Mouse (Mus musculus): ENCODE measurements around the gene Tom1. TPM values are rescaled to one million over a fixed set of nuclear protein-coding genes. Genes with fewer than 3 reads are reported as not detected.

Tom1 gene
- 12.1 and 13.2 TPM in 2 replicates for polyA plus RNA-seq (2015; fragmentation: Nextera tagmentation; extraction: Ambion mirVana)

- peak; percentile 95 for ATAC-seq (ENCODE audit: low read depth)
- H3K9ac ChIP-seq: peak within 1 kb of the TSS; percentile 81
- H3K27me3 ChIP-seq: no peaks in the 10 kb centered on the region
- under 1% methylated on average over 62 of the region's 62 CpGs for WGBS (ENCODE audit: insufficient replicate concordance)
- peak; percentile 95 for DNase-seq
- H3K36me3 ChIP-seq: peaks cover 24% of the 10 kb centered on the region
- peak within 1 kb of the TSS; percentile 84 for H3K27ac ChIP-seq
- H3K9me3 ChIP-seq (replicated peaks): no peaks in the 10 kb centered on the region
- peaks cover 24% of the 10 kb centered on the region for H3K4me1 ChIP-seq (replicated peaks)
- H3K4me2 ChIP-seq: peak within 1 kb of the TSS; percentile 96
- H3K4me3 ChIP-seq (replicated peaks): peak within 1 kb of the TSS; percentile 73
Measured at GRCm38 (mm10) chr8:75033511-75034243, at the start of gene Tom1. Gene Tom1 (plus strand): TSS chr8:75033705.

- Histone ChIP-seq H3K4me2 (no peak overlapping the region), H3K9me3 (replicated peaks) (no peaks in the 10 kb centered on the region), H3K36me3 (no peaks in the 10 kb centered on the region), H3K4me1 (replicated peaks) (no peaks in the 10 kb centered on the region), H3K4me3 (replicated peaks) (no peak overlapping the region), H3K27me3 (peaks cover 18% of the 10 kb centered on the region), H3K9ac (no peak overlapping the region), H3K27ac (no peak overlapping the region)
- WGBS (ENCODE audit: insufficient replicate concordance): 63% methylated on average over 5 of the region's 5 CpGs
- no peak for DNase-seq
- ATAC-seq (ENCODE audit: low read depth): no peak
Measured at GRCm38 (mm10) chr8:74987436-74987835, 46.1 kb upstream of the Tom1 start.

- peak overlapping the region; percentile 30; the same call in 1 of the 2 replicates for H3K4me2 ChIP-seq
- no peak overlapping the region for H3K4me3 ChIP-seq (replicated peaks)
- 42% methylated on average over 15 of the region's 15 CpGs for WGBS (ENCODE audit: insufficient replicate concordance)
- no peaks in the 10 kb centered on the region for H3K36me3 ChIP-seq
- H3K9ac ChIP-seq: no peak overlapping the region
- peaks cover 10% of the 10 kb centered on the region for H3K4me1 ChIP-seq (replicated peaks)
- ATAC-seq (ENCODE audit: low read depth) (no peak), DNase-seq (no peak)
- H3K9me3 ChIP-seq (replicated peaks): no peaks in the 10 kb centered on the region
- H3K27me3 ChIP-seq: peaks cover 18% of the 10 kb centered on the region
- H3K27ac ChIP-seq: no peak overlapping the region
Measured at GRCm38 (mm10) chr8:74990021-74990420, 43.5 kb upstream of the Tom1 start.

GRCm38 (mm10) chr8:74993081-74993474 lies 40.4 kb upstream of the Tom1 start, which contains the start of gene Hmgxb4:
Gene Hmgxb4 (plus strand): TSS chr8:74993356.
- Histone ChIP-seq H3K4me2 (peak within 1 kb of the TSS; percentile 78), H3K36me3 (no peaks in the 10 kb centered on the region), H3K4me1 (replicated peaks) (peaks cover 10% of the 10 kb centered on the region), H3K4me3 (replicated peaks) (peak within 1 kb of the TSS; percentile 73), H3K27ac (peak within 1 kb of the TSS; percentile 85), H3K27me3 (peaks cover 18% of the 10 kb centered on the region), H3K9me3 (replicated peaks) (no peaks in the 10 kb centered on the region), H3K9ac (peak within 1 kb of the TSS; percentile 89)
- 12% methylated on average over 8 of the region's 8 CpGs for WGBS (ENCODE audit: insufficient replicate concordance)
- ATAC-seq (ENCODE audit: low read depth) (no peak), DNase-seq (no peak)

GRCm38 (mm10) chr8:74993475-74994451 lies 39.7 kb upstream of the Tom1 start:
- Histone ChIP-seq H3K36me3 (peaks cover 5% of the 10 kb centered on the region), H3K4me1 (replicated peaks) (peaks cover 10% of the 10 kb centered on the region), H3K4me3 (replicated peaks) (peak overlapping the region; percentile 73), H3K4me2 (peak overlapping the region; percentile 78), H3K9me3 (replicated peaks) (no peaks in the 10 kb centered on the region), H3K9ac (peak overlapping the region; percentile 89), H3K27ac (peak overlapping the region; percentile 85), H3K27me3 (peaks cover 18% of the 10 kb centered on the region)
- peak; percentile 92 for ATAC-seq (ENCODE audit: low read depth)
- WGBS (ENCODE audit: insufficient replicate concordance): 1% methylated on average over 99 of the region's 111 CpGs
- peak; percentile 76 for DNase-seq

GRCm38 (mm10) chr8:74994540-74994939 lies 39.0 kb upstream of the Tom1 start:
- H3K27me3 ChIP-seq: peaks cover 18% of the 10 kb centered on the region
- no peaks in the 10 kb centered on the region for H3K9me3 ChIP-seq (replicated peaks)
- peak overlapping the region; percentile 73 for H3K4me3 ChIP-seq (replicated peaks)
- ATAC-seq (ENCODE audit: low read depth) (no peak), DNase-seq (no peak)
- peak overlapping the region; percentile 78 for H3K4me2 ChIP-seq
- H3K9ac ChIP-seq: peak overlapping the region; percentile 89
- H3K4me1 ChIP-seq (replicated peaks): peaks cover 10% of the 10 kb centered on the region
- 9% methylated on average over 7 of the region's 7 CpGs for WGBS (ENCODE audit: insufficient replicate concordance)
- H3K27ac ChIP-seq: peak overlapping the region; percentile 85
- peaks cover 13% of the 10 kb centered on the region for H3K36me3 ChIP-seq

- 60% methylated on average over 3 of the region's 3 CpGs for WGBS (ENCODE audit: insufficient replicate concordance)
- Histone ChIP-seq H3K36me3 (peaks cover 56% of the 10 kb centered on the region), H3K9me3 (replicated peaks) (no peaks in the 10 kb centered on the region), H3K27me3 (no peaks in the 10 kb centered on the region), H3K9ac (no peak overlapping the region), H3K4me1 (replicated peaks) (no peaks in the 10 kb centered on the region), H3K4me2 (no peak overlapping the region), H3K27ac (no peak overlapping the region), H3K4me3 (replicated peaks) (no peak overlapping the region)
- DNase-seq: no peak
- ATAC-seq (ENCODE audit: low read depth): no peak
Measured at GRCm38 (mm10) chr8:75000431-75000830, 33.1 kb upstream of the Tom1 start.

GRCm38 (mm10) chr8:75008826-75009225 lies 24.7 kb upstream of the Tom1 start:
- no peak overlapping the region for H3K9ac ChIP-seq
- H3K27me3 ChIP-seq: no peaks in the 10 kb centered on the region
- DNase-seq (no peak), ATAC-seq (ENCODE audit: low read depth) (no peak)
- H3K9me3 ChIP-seq (replicated peaks): no peaks in the 10 kb centered on the region
- 82% methylated on average over 2 of the region's 2 CpGs for WGBS (ENCODE audit: insufficient replicate concordance)
- H3K4me3 ChIP-seq (replicated peaks): no peak overlapping the region
- no peak overlapping the region for H3K27ac ChIP-seq
- H3K4me1 ChIP-seq (replicated peaks): peaks cover 5% of the 10 kb centered on the region
- no peak overlapping the region for H3K4me2 ChIP-seq
- peaks cover 45% of the 10 kb centered on the region for H3K36me3 ChIP-seq

GRCm38 (mm10) chr8:75013557-75013956 lies 19.9 kb upstream of the Tom1 start:
- Histone ChIP-seq H3K36me3 (peaks cover 27% of the 10 kb centered on the region), H3K9ac (no peak overlapping the region), H3K27me3 (no peaks in the 10 kb centered on the region), H3K4me3 (replicated peaks) (no peak overlapping the region), H3K9me3 (replicated peaks) (no peaks in the 10 kb centered on the region), H3K4me2 (no peak overlapping the region), H3K27ac (no peak overlapping the region), H3K4me1 (replicated peaks) (peaks cover 45% of the 10 kb centered on the region)
- ATAC-seq (ENCODE audit: low read depth): no peak
- 50% methylated on average over 2 of the region's 2 CpGs for WGBS (ENCODE audit: insufficient replicate concordance)
- no peak for DNase-seq

GRCm38 (mm10) chr8:75013964-75014363 lies 19.5 kb upstream of the Tom1 start:
- Histone ChIP-seq H3K27me3 (no peaks in the 10 kb centered on the region), H3K4me2 (no peak overlapping the region), H3K4me1 (replicated peaks) (peaks cover 49% of the 10 kb centered on the region), H3K4me3 (replicated peaks) (no peak overlapping the region), H3K9ac (no peak overlapping the region), H3K9me3 (replicated peaks) (no peaks in the 10 kb centered on the region), H3K27ac (no peak overlapping the region), H3K36me3 (peaks cover 23% of the 10 kb centered on the region)
- WGBS (ENCODE audit: insufficient replicate concordance): 54% methylated on average over 3 of the region's 3 CpGs
- no peak for DNase-seq
- ATAC-seq (ENCODE audit: low read depth): no peak

GRCm38 (mm10) chr8:75015981-75016380 lies 17.5 kb upstream of the Tom1 start:
- Histone ChIP-seq H3K27ac (peak overlapping the region; percentile 44), H3K36me3 (peaks cover 20% of the 10 kb centered on the region), H3K27me3 (no peaks in the 10 kb centered on the region), H3K4me2 (no peak overlapping the region), H3K9ac (0 out of 2 replicates have a peak overlapping the region, but pooled peaks have one; percentile 29), H3K4me3 (replicated peaks) (no peak overlapping the region), H3K9me3 (replicated peaks) (no peaks in the 10 kb centered on the region), H3K4me1 (replicated peaks) (peaks cover 49% of the 10 kb centered on the region)
- WGBS (ENCODE audit: insufficient replicate concordance): 46% methylated on average over 2 of the region's 2 CpGs
- ATAC-seq (ENCODE audit: low read depth) (peak; percentile 92), DNase-seq (no peak)
